Mouse (Mus musculus) liver, embryonic 14.5 days (tissue): ENCODE measurements around the gene H1foo. TPM values are rescaled to one million over a fixed set of nuclear protein-coding genes. Genes with fewer than 3 reads are reported as not detected.

Experiments used
- ATAC-seq: fragments of 200-750 bp; cut with Nextera tagmentation; 2 replicates; pipeline ENCODE4 v1.8.0; 2017; ENCODE audit warnings: moderate number of reproducible peaks, mild to moderate bottlenecking, moderate library complexity; ENCODE audit not compliant: insufficient read depth
- DNase-seq, 3 experiments: peaks; one replicate each; pipeline ENCODE4 v3.0.0-alpha.2; 2012 to 2013; ENCODE audit warnings: low read depth in 3 of 3, low spot score in 3 of 3
- H3K27ac ChIP-seq: fragments of 300-500 bp; sonication (generic); 2 replicates; pipeline ENCODE4 v1.5.1; 2014; ENCODE audit warnings: moderate library complexity, mild to moderate bottlenecking, control low read depth, inconsistent platforms
- H3K27me3 ChIP-seq: fragments of 300-500 bp; sonication (generic); 2 replicates; pipeline ENCODE4 v1.6.1; 2014; ENCODE audit warnings: mild to moderate bottlenecking, low read length, moderate library complexity; ENCODE audit not compliant: control insufficient read depth, insufficient read depth
- H3K36me3 ChIP-seq: fragments of 300-500 bp; sonication (generic); replicated peaks from 2 replicates; pipeline ENCODE4 v1.6.1; 2014; ENCODE audit warnings: low read depth; ENCODE audit not compliant: control insufficient read depth, insufficient read depth
- H3K4me1 ChIP-seq, 2 experiments: fragments of 200-500 bp in 1 of 2; fragments of 300-500 bp in 1 of 2; sonication (generic) in 1 of 2; replicated peaks; 2 replicates each; pipeline ENCODE4 v1.6.1; 2012 to 2014; ENCODE audit warnings: antibody characterized with exemption in 1 of 2, inconsistent platforms in 1 of 2, low read length in 1 of 2; ENCODE audit not compliant: control insufficient read depth in 2 of 2, insufficient read depth in 2 of 2
- H3K4me2 ChIP-seq: fragments of 300-500 bp; sonication (generic); 2 replicates; pipeline ENCODE4 v1.6.1; 2014; ENCODE audit warnings: low read depth, mild to moderate bottlenecking, control low read depth, moderate library complexity
- H3K4me3 ChIP-seq, 2 experiments: fragments of 200-500 bp in 1 of 2; fragments of 300-500 bp in 1 of 2; sonication (generic) in 1 of 2; 2 replicates each; pipeline ENCODE4 v1.5.1; 2012 to 2014; ENCODE audit warnings: low read depth in 2 of 2, low read length in 2 of 2, mild to moderate bottlenecking in 2 of 2, control low read depth in 1 of 2, inconsistent platforms in 1 of 2, moderate library complexity in 1 of 2; ENCODE audit not compliant: insufficient read depth in 1 of 2
- H3K9ac ChIP-seq: fragments of 300-500 bp; sonication (generic); replicated peaks from 2 replicates; pipeline ENCODE4 v1.6.1; 2014; ENCODE audit warnings: mild to moderate bottlenecking, control low read depth, moderate library complexity
- H3K9me3 ChIP-seq: fragments of 300-500 bp; sonication (generic); 2 replicates; pipeline ENCODE4 v1.6.1; 2016; ENCODE audit warnings: low read length, mixed read lengths; ENCODE audit not compliant: control insufficient read depth
- CTCF ChIP-seq: IDR thresholded peaks from 2 replicates; pipeline ENCODE4 v1.5.1; 2016; ENCODE audit warnings: antibody characterized with exemption, low read depth, control low read depth
- EP300 ChIP-seq: IDR thresholded peaks from 2 replicates; pipeline ENCODE4 v1.6.1; 2016; ENCODE audit warnings: antibody characterized with exemption, low read depth
- WGBS: fragments of 180-500 bp; shearing (Covaris S2); extraction: QIAGEN DNeasy Blood & Tissue Kit; methylation state at CpG from one replicate; pipeline ENCODE4 v1.1.7; 2014; ENCODE audit not compliant: insufficient replicate concordance; 5-methylcytosine and 5-hydroxymethylcytosine counted together
- polyA plus RNA-seq, 2 experiments: library from polyadenylated mRNA; depleted of rRNA in 1 of 2; stranded (reverse) in 1 of 2; unstranded in 1 of 2; fragments of >200 nt; fragmentation: Nextera tagmentation in 1 of 2; extraction: Ambion mirVana in 1 of 2; gene quantifications; 2 replicates each; pipeline versions ENCODE4 v1.2.1 to v1.2.3; 2012 to 2014

Gene H1foo
- polyA plus RNA-seq, 2 experiments, result not detected

- TF ChIP-seq CTCF (no peak), EP300 (no peak)
- WGBS, result 70% methylated on average over 16 of the region's 16 CpGs
- no peaks in the 10 kb centered on the region for H3K4me1 ChIP-seq
- DNase-seq (no peak), ATAC-seq (no peak)
- no peak overlapping the region for H3K9ac ChIP-seq
- no peaks in the 10 kb centered on the region for H3K27me3 ChIP-seq
- no peaks in the 10 kb centered on the region for H3K9me3 ChIP-seq
- no peak overlapping the region for H3K4me3 ChIP-seq
- H3K36me3 ChIP-seq, result no peaks in the 10 kb centered on the region
- H3K27ac ChIP-seq, result no peak overlapping the region
- H3K4me2 ChIP-seq, result no peak overlapping the region
Observed at GRCm38 (mm10) chr6:115973881-115974662, 29.3 kb downstream of the H1foo start.

- no peaks in the 10 kb centered on the region for H3K27me3 ChIP-seq
- H3K27ac ChIP-seq, result no peak overlapping the region
- 71% methylated on average over 8 of the region's 8 CpGs for WGBS
- ATAC-seq (no peak), DNase-seq (no peak)
- H3K4me3 ChIP-seq, result no peak overlapping the region
- no peak overlapping the region for H3K9ac ChIP-seq
- H3K4me1 ChIP-seq, result no peaks in the 10 kb centered on the region
- no peaks in the 10 kb centered on the region for H3K9me3 ChIP-seq
- no peak overlapping the region for H3K4me2 ChIP-seq
- no peaks in the 10 kb centered on the region for H3K36me3 ChIP-seq
- no peak for TF ChIP-seq EP300
- no peak for TF ChIP-seq CTCF
Observed at GRCm38 (mm10) chr6:115975606-115976005, 30.9 kb downstream of the H1foo start.

- 73% methylated on average over 15 of the region's 15 CpGs for WGBS
- Histone ChIP-seq H3K9me3 (no peaks in the 10 kb centered on the region), H3K4me1 (no peaks in the 10 kb centered on the region), H3K27ac (no peak overlapping the region), H3K27me3 (no peaks in the 10 kb centered on the region), H3K36me3 (no peaks in the 10 kb centered on the region), H3K4me2 (no peak overlapping the region), H3K4me3 (no peak overlapping the region), H3K9ac (no peak overlapping the region)
- TF ChIP-seq EP300, result no peak
- no peak for TF ChIP-seq CTCF
- DNase-seq (no peak), ATAC-seq (no peak)
Observed at GRCm38 (mm10) chr6:115977810-115978209, 33.1 kb downstream of the H1foo start.

GRCm38 (mm10) chr6:115978596-115978995, 33.9 kb downstream of the H1foo start:
- Histone ChIP-seq H3K36me3 (no peaks in the 10 kb centered on the region), H3K9me3 (no peaks in the 10 kb centered on the region), H3K4me3 (no peak overlapping the region), H3K4me1 (no peaks in the 10 kb centered on the region), H3K4me2 (no peak overlapping the region), H3K27ac (no peak overlapping the region), H3K9ac (no peak overlapping the region), H3K27me3 (no peaks in the 10 kb centered on the region)
- DNase-seq (no peak), ATAC-seq (no peak)
- TF ChIP-seq EP300, result no peak
- peak; percentile 34; the same call in 1 of the 2 replicates for TF ChIP-seq CTCF
- 69% methylated on average over 8 of the region's 8 CpGs for WGBS

- H3K4me3 ChIP-seq, result no peak overlapping the region
- no peak overlapping the region for H3K4me2 ChIP-seq
- H3K9ac ChIP-seq, result no peak overlapping the region
- WGBS, result 62% methylated on average over 7 of the region's 7 CpGs
- H3K9me3 ChIP-seq, result no peaks in the 10 kb centered on the region
- H3K27me3 ChIP-seq, result no peaks in the 10 kb centered on the region
- ATAC-seq (no peak), DNase-seq (no peak)
- H3K36me3 ChIP-seq, result no peaks in the 10 kb centered on the region
- H3K27ac ChIP-seq, result no peak overlapping the region
- TF ChIP-seq EP300, result no peak
- TF ChIP-seq CTCF, result no peak
- no peaks in the 10 kb centered on the region for H3K4me1 ChIP-seq
Observed at GRCm38 (mm10) chr6:115982889-115983288, 38.2 kb downstream of the H1foo start.
